Mouse (Mus musculus) ES-E14 (cell line): ENCODE measurements at regions not wholly inside any gene's neighbourhood (a gene's known extent, or its start where the extent isn't known, plus 50 kb on each side); places are given as distances from the start of the nearest gene placed in this dataset.

Experiments
- DNase-seq: peaks from one replicate; pipeline ENCODE4 v3.0.0-alpha.2; 2013; ENCODE audit warnings: low read depth, low spot score
- H3K27ac ChIP-seq: 2 replicates; pipeline ENCODE4 v1.5.1; 2012; ENCODE audit warnings: low read depth, mild to moderate bottlenecking, low read length, moderate library complexity, mixed read lengths; ENCODE audit not compliant: poor library complexity, insufficient read depth, severe bottlenecking
- H3K36me3 ChIP-seq: 2 replicates; pipeline ENCODE4 v1.6.1; 2012; ENCODE audit warnings: mild to moderate bottlenecking, low read length, moderate library complexity, mixed read lengths; ENCODE audit not compliant: control insufficient read depth, poor library complexity, insufficient read depth, severe bottlenecking
- H3K4me1 ChIP-seq, 2 experiments: fragments of 150-350 bp in 1 of 2; sonication (generic) in 1 of 2; 2 replicates each; pipeline ENCODE4 v1.6.1; 2012; ENCODE audit warnings: low read length in 2 of 2, mild to moderate bottlenecking in 1 of 2, mixed read lengths in 1 of 2; ENCODE audit not compliant: control insufficient read depth in 2 of 2, insufficient read depth in 2 of 2, poor library complexity in 1 of 2
- H3K4me3 ChIP-seq, 2 experiments: fragments of 150-350 bp in 1 of 2; sonication (generic) in 1 of 2; 2 replicates each; pipeline ENCODE4 v1.5.1; 2012; ENCODE audit warnings: low read length in 2 of 2, low read depth in 1 of 2, mild to moderate bottlenecking in 1 of 2, mixed read lengths in 1 of 2; ENCODE audit not compliant: insufficient read depth in 1 of 2, poor library complexity in 1 of 2, severe bottlenecking in 1 of 2
- H3K9ac ChIP-seq: 2 replicates; pipeline ENCODE4 v1.6.1; 2012; ENCODE audit warnings: low read depth, mild to moderate bottlenecking, low read length, mixed read lengths; ENCODE audit not compliant: poor library complexity, insufficient read depth, severe bottlenecking
- H3K9me3 ChIP-seq: fragments of 150-350 bp; sonication (generic); 2 replicates; pipeline ENCODE4 v1.6.1; 2012; ENCODE audit warnings: low read depth, mild to moderate bottlenecking, low read length; ENCODE audit not compliant: control insufficient read depth, insufficient read depth
- CHD2 ChIP-seq: IDR thresholded peaks from 2 replicates; pipeline ENCODE4 v1.6.1; 2014; ENCODE audit warnings: mild to moderate bottlenecking, low read depth, low read length, inconsistent platforms
- HCFC1 ChIP-seq: IDR thresholded peaks from 2 replicates; pipeline ENCODE4 v1.6.1; 2012; ENCODE audit warnings: low read length, inconsistent platforms, borderline replicate concordance; ENCODE audit not compliant: insufficient read depth
- MAFK ChIP-seq: IDR thresholded peaks from 2 replicates; pipeline ENCODE4 v1.6.1; 2014; ENCODE audit warnings: mild to moderate bottlenecking, low read depth, low read length, inconsistent platforms; ENCODE audit not compliant: insufficient read depth
- ZC3H11A ChIP-seq: IDR thresholded peaks from 2 replicates; pipeline ENCODE4 v1.6.1; 2012; ENCODE audit warnings: low read depth, mild to moderate bottlenecking, inconsistent platforms, low read length, borderline replicate concordance
- ZNF384 ChIP-seq: IDR thresholded peaks from 2 replicates; pipeline ENCODE4 v1.6.1; 2012; ENCODE audit warnings: low read depth, low read length, inconsistent platforms
- in situ Hi-C, 2 experiments: fragments of 600-800 bp; cut with MboI; formaldehyde crosslinking; loops; one replicate each; pipeline ENCODE4 v1.15.1; 2025; ENCODE audit warnings: low sequenced_read_pairs in 2 of 2, inconsistent platforms in 1 of 2; ENCODE audit not compliant: unreplicated experiment in 2 of 2

DNA sequence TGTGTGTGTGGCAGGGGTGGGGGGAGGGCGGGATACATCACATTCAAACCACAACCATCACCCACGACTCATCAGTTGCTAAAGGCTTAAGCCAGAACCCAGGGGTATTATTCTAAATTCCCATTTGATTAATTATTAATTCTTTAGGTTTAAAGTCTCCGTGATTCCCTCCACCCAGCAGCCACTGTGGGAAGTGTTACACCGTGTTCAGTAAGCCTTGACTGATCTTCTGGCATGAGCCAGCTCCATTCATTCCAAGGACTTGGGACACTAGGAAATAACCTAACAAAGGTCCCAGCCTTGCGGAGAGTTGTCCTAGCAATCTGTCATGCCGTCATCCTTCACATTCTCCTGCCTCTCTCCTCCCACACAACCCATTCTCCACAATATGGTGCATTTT, 256.6 kb downstream of the Rps15a start:
- no peaks in the 10 kb centered on the region for H3K9me3 ChIP-seq
- H3K4me1 ChIP-seq, result no peaks in the 10 kb centered on the region
- H3K4me3 ChIP-seq, result no peak overlapping the region
- no peak for DNase-seq
- no peak overlapping the region for H3K27ac ChIP-seq
- TF ChIP-seq ZNF384 (no peak), MAFK (no peak), CHD2 (no peak), ZC3H11A (no peak), HCFC1 (no peak)
- no peaks in the 10 kb centered on the region for H3K36me3 ChIP-seq
- H3K9ac ChIP-seq, result no peak overlapping the region
- in situ Hi-C loops, result no loop called here

- Histone ChIP-seq H3K9me3 (no peaks in the 10 kb centered on the region), H3K27ac (no peak overlapping the region), H3K4me1 (no peaks in the 10 kb centered on the region), H3K9ac (no peak overlapping the region), H3K36me3 (no peaks in the 10 kb centered on the region), H3K4me3 (no peak overlapping the region)
- in situ Hi-C loops, result no loop called here
- TF ChIP-seq CHD2, result no peak
- no peak for TF ChIP-seq MAFK
- no peak for TF ChIP-seq HCFC1
- no peak for TF ChIP-seq ZNF384
- no peak for TF ChIP-seq ZC3H11A
- DNase-seq, result no peak
Measured at GRCm38 (mm10) chr7:117855955-117856354, 260.0 kb downstream of the Rps15a start.

DNA sequence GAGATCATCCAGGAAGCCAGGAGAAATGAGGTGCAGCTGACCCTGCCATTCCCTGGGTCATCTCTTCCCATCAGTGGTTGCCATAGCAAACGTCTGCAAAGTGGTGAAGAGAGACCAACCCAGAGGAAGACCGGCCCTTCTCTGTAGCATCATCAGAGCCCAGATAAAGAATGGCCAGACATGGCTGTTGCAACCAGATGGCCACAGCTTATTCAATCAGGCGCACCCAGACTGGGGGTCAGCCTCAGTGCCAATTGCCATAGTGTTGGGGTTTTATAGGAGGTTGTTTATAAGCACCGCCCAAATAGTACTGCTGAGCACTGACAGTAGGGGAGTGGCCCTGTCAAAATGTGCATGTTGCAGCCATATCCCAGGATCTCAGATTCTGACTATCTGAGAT, 262.3 kb downstream of the Rps15a start:
- Histone ChIP-seq H3K27ac (no peak overlapping the region), H3K36me3 (no peaks in the 10 kb centered on the region), H3K9me3 (no peaks in the 10 kb centered on the region), H3K4me1 (no peaks in the 10 kb centered on the region), H3K9ac (no peak overlapping the region), H3K4me3 (no peak overlapping the region)
- in situ Hi-C loops, result no loop called here
- no peak for DNase-seq
- TF ChIP-seq ZC3H11A (no peak), MAFK (no peak), CHD2 (no peak), ZNF384 (no peak), HCFC1 (no peak)

- in situ Hi-C loops, result no loop called here
- no peak overlapping the region for H3K27ac ChIP-seq
- H3K9me3 ChIP-seq, result no peaks in the 10 kb centered on the region
- no peak for DNase-seq
- no peaks in the 10 kb centered on the region for H3K4me1 ChIP-seq
- TF ChIP-seq ZC3H11A, result no peak
- TF ChIP-seq HCFC1, result no peak
- TF ChIP-seq ZNF384, result no peak
- TF ChIP-seq CHD2, result no peak
- no peak for TF ChIP-seq MAFK
- H3K9ac ChIP-seq, result no peak overlapping the region
- no peak overlapping the region for H3K4me3 ChIP-seq
- no peaks in the 10 kb centered on the region for H3K36me3 ChIP-seq
Measured at GRCm38 (mm10) chr7:117852866-117853265, 263.1 kb downstream of the Rps15a start.

DNA sequence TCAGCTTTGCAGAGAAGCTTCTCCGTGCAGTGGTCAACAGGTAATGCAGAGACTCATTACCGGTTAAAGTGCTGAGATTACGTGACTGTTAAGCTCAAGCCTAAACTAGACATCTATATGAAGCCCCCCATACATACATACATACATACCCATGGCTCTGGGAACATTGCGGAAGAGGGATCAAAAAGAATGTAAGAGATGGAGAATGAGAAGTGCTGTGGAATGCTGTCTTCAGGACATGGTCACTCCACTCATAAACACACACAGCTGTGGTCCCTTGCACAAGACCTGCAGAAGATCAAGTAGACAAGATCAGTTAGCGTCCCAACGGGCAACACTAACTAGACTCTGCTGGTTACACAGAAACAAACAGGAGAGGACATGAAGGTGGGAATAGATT, 265.2 kb downstream of the Rps15a start:
- Histone ChIP-seq H3K27ac (no peak overlapping the region), H3K36me3 (no peaks in the 10 kb centered on the region), H3K9me3 (no peaks in the 10 kb centered on the region), H3K4me1 (no peaks in the 10 kb centered on the region), H3K9ac (no peak overlapping the region), H3K4me3 (no peak overlapping the region)
- TF ChIP-seq ZC3H11A, result no peak
- TF ChIP-seq MAFK, result no peak
- TF ChIP-seq CHD2, result no peak
- no peak for TF ChIP-seq HCFC1
- no peak for TF ChIP-seq ZNF384
- DNase-seq, result no peak
- in situ Hi-C loops, result no loop called here
